Comparison of ENCODE assay signal across 19 mouse cellular contexts in genomic region chr10:61134041-61134440, GRCm38 (mm10). TPM values are rescaled to one million over a fixed set of nuclear protein-coding genes. Genes with fewer than 3 reads are reported as not detected.
DNase-seq lines count a peak whose midpoint lies in the region; ATAC-seq lines count a peak whose summit lies in the region.
"Had no signal": no experiment of that assay in that cellular context is flagged by ENCODE, and none has a peak within 500 bp of the region (broad histone marks: within the 10 kb centered on the region; RNA-seq: fewer than 3 reads in every experiment).

No protein-coding gene starts in this region.

- peak; percentile 59 for DNase-seq in 3T3-L1 (ENCODE audit: low read depth, low spot score)
- peak; percentile 17 for DNase-seq in MN1 (ENCODE audit: low spot score)
- peak; percentile 25 for DNase-seq in ZHBTc4 (ENCODE audit: low read depth, low spot score)
- DNase-seq in heart, adult 8-10 months (ENCODE audit: low spot score): no peak
- no peak for DNase-seq in heart, postnatal 36 days
- no peak for DNase-seq in adrenal gland, postnatal 36 days
- DNase-seq: adrenal gland, adult 8-10 months; cerebellum, adult 11-12 months; cerebellum, adult 9-10 months; cerebellum, postnatal 25 days; forebrain, postnatal 0 days; gastrocnemius, adult 2 months; gastrocnemius, postnatal 25 days; heart, adult 11 months; heart, postnatal 10 days; kidney, adult 8-10 months had no signal

- 0 out of 2 replicates have a peak, but pooled peaks have one; percentile 34 for ATAC-seq in megakaryocyte progenitor cell, adult 5-6 weeks (replicated peaks; ENCODE audit: poor library complexity)
- ATAC-seq: forebrain, embryonic 13.5 days; forebrain, postnatal 0 days; intestine, embryonic 16.5 days had no signal

- intact Hi-C loops in heart, postnatal 36 days (cut with DNase I): no loop called here

RNA-seq across cellular contexts. Expression of gene Sgpl1, which starts 13.5 kb away (rescaled TPM):
- 29.0 and 31.6 TPM in 2 replicates for total RNA-seq in megakaryocyte progenitor cell, adult 5-6 weeks (2015)
- total RNA-seq in megakaryocyte progenitor cell, adult 5-6 weeks (2017): 23.3 and 24.6 TPM in 2 replicates
- 10 to 100 TPM; 13.9 to 17.0 (median 15.4) TPM for total RNA-seq in heart, adult 8-10 months (2022)
- 10 to 100 TPM; 17.8 to 19.8 TPM for total RNA-seq in heart, postnatal 36 days (2021)
- 10 to 100 TPM; 67.4 to 86.0 TPM for total RNA-seq in adrenal gland, postnatal 36 days (2021)

RNA-seq across cellular contexts. Expression of gene Tbata, which starts 37.7 kb away (rescaled TPM):
- total RNA-seq in megakaryocyte progenitor cell, adult 5-6 weeks (2015): not detected in 2 replicates
- total RNA-seq in megakaryocyte progenitor cell, adult 5-6 weeks (2017): not detected in 2 replicates
- total RNA-seq in heart, adult 8-10 months (2022): not detected
- not detected for total RNA-seq in heart, postnatal 36 days (2021)
- total RNA-seq in adrenal gland, postnatal 36 days (2021): not detected
- total RNA-seq: adrenal gland, adult 8-10 months; gastrocnemius, adult 2 months; gastrocnemius, postnatal 25 days; heart, postnatal 10 days had no signal

RNA-seq across cellular contexts. Expression of gene Pcbd1, which starts 44.9 kb away (rescaled TPM):
- total RNA-seq in megakaryocyte progenitor cell, adult 5-6 weeks (2015): 9.6 and 15.8 TPM in 2 replicates
- total RNA-seq in megakaryocyte progenitor cell, adult 5-6 weeks (2017): 8.9 and 11.0 TPM in 2 replicates
- 1 to 10 TPM in 2 of 4 experiments, under 1 TPM in 2; 0.37 to 1.8 (median 0.92) TPM for total RNA-seq in heart, adult 8-10 months (2022)
- under 1 TPM; 0.39 to 0.95 TPM for total RNA-seq in heart, postnatal 36 days (2021)
- total RNA-seq in adrenal gland, postnatal 36 days (2021): 10 to 100 TPM; 12.7 to 14.5 TPM

Comparison
In these comparisons a context has a peak if more than half of its experiments do, and no peak if none do; other contexts are left out.
1. DNase-seq: peak in 3T3-L1 (single experiment), MN1 (single experiment) and ZHBTc4 (single experiment); none in heart, adult 8-10 months (single experiment), heart, postnatal 36 days (0 of 2) and adrenal gland, postnatal 36 days (0 of 2).